Mouse (Mus musculus) CH12.LX (cell line): ENCODE measurements around the gene Crocc. TPM values are rescaled to one million over a fixed set of nuclear protein-coding genes. Genes with fewer than 3 reads are reported as not detected.

Experiments used
- DNase-seq: peaks from one replicate; pipeline ENCODE4 v3.0.0-alpha.2; 2013; ENCODE audit errors: extremely low read depth
- H3K27ac ChIP-seq: 2 replicates; pipeline ENCODE4 v1.5.1; 2012; ENCODE audit warnings: low read depth, mild to moderate bottlenecking, control low read depth, moderate library complexity; ENCODE audit not compliant: insufficient read depth
- H3K27me3 ChIP-seq: replicated peaks from 2 replicates; pipeline ENCODE3; 2012; ENCODE audit warnings: inconsistent platforms
- H3K36me3 ChIP-seq, 2 experiments: replicated peaks in 1 of 2; 2 replicates each; pipeline versions ENCODE3 to v1.6.1; 2012; ENCODE audit warnings: inconsistent platforms in 1 of 2, low read length in 1 of 2, mild to moderate bottlenecking in 1 of 2, mixed read lengths in 1 of 2, moderate library complexity in 1 of 2; ENCODE audit not compliant: control insufficient read depth in 1 of 2, insufficient read depth in 1 of 2
- H3K4me1 ChIP-seq, 2 experiments: 2 replicates each; pipeline ENCODE4 v1.6.1; 2012; ENCODE audit warnings: inconsistent platforms in 1 of 2, moderate library complexity in 1 of 2; ENCODE audit not compliant: insufficient read depth in 2 of 2, control insufficient read depth in 1 of 2
- H3K4me2 ChIP-seq: 2 replicates; pipeline ENCODE4 v1.6.1; 2012; ENCODE audit warnings: low read depth, mild to moderate bottlenecking, control low read depth; ENCODE audit not compliant: poor library complexity, insufficient read depth, severe bottlenecking
- H3K4me3 ChIP-seq, 3 experiments: fragments of 150-350 bp in 1 of 3; sonication (generic) in 1 of 3; replicated peaks in 1 of 3; 2 replicates each; pipeline versions ENCODE3 to v1.5.1; 2011 to 2012; ENCODE audit warnings: low read depth in 2 of 3, low read length in 2 of 3, mild to moderate bottlenecking in 2 of 3, moderate library complexity in 2 of 3, control low read depth in 1 of 3, improper control_type of control experiment in 1 of 3, inconsistent platforms in 1 of 3, mixed read lengths in 1 of 3; ENCODE audit not compliant: poor library complexity in 1 of 3
- H3K79me2 ChIP-seq: replicated peaks from 2 replicates; pipeline ENCODE4 v1.6.1; 2012; ENCODE audit warnings: mild to moderate bottlenecking, moderate library complexity; ENCODE audit not compliant: control insufficient read depth, poor library complexity, insufficient read depth, severe bottlenecking; ENCODE audit errors: extremely low read depth
- H3K9ac ChIP-seq: 2 replicates; pipeline ENCODE4 v1.6.1; 2012; ENCODE audit warnings: low read depth, mild to moderate bottlenecking, control low read depth, moderate library complexity; ENCODE audit not compliant: insufficient read depth
- H3K9me3 ChIP-seq: replicated peaks from 2 replicates; pipeline ENCODE3; 2012; ENCODE audit warnings: low read length, inconsistent platforms, mixed read lengths
- CHD1 ChIP-seq: IDR thresholded peaks from 2 replicates; pipeline ENCODE4 v1.6.1; 2012; ENCODE audit warnings: low read depth, low read length, improper control_type of control experiment, inconsistent platforms
- CTCF ChIP-seq, 2 experiments: IDR thresholded peaks in 1 of 2; conservative IDR thresholded peaks in 1 of 2; 2 replicates each; pipeline ENCODE4 v1.5.1; 2011 to 2012; ENCODE audit warnings: low read depth in 2 of 2, low read length in 2 of 2, improper control_type of control experiment in 1 of 2, inconsistent platforms in 1 of 2, mild to moderate bottlenecking in 1 of 2, moderate library complexity in 1 of 2
- E2F4 ChIP-seq: IDR thresholded peaks from 2 replicates; pipeline ENCODE4 v1.6.1; 2011; ENCODE audit warnings: low read depth, low read length, improper control_type of control experiment; ENCODE audit not compliant: insufficient replicate concordance
- EP300 ChIP-seq: IDR thresholded peaks from 2 replicates; pipeline ENCODE4 v1.6.1; 2011; ENCODE audit warnings: low read length, improper control_type of control experiment
- GABPA ChIP-seq: IDR thresholded peaks from 2 replicates; pipeline ENCODE4 v1.6.1; 2012; ENCODE audit warnings: low read depth, low read length, improper control_type of control experiment, inconsistent platforms; ENCODE audit not compliant: insufficient replicate concordance
- JUND ChIP-seq: conservative IDR thresholded peaks from 2 replicates; pipeline ENCODE4 v1.6.1; 2011; ENCODE audit warnings: low read depth, low read length, improper control_type of control experiment
- KAT2A ChIP-seq: IDR thresholded peaks from 2 replicates; pipeline ENCODE4 v1.6.1; 2012; ENCODE audit warnings: low read length, improper control_type of control experiment, inconsistent platforms; ENCODE audit not compliant: insufficient replicate concordance
- MAFK ChIP-seq: IDR thresholded peaks from 2 replicates; pipeline ENCODE4 v1.6.1; 2011; ENCODE audit warnings: low read length, improper control_type of control experiment; ENCODE audit not compliant: insufficient replicate concordance
- MAX ChIP-seq: IDR thresholded peaks from 2 replicates; pipeline ENCODE4 v1.6.1; 2011; ENCODE audit warnings: low read length, improper control_type of control experiment
- MAZ ChIP-seq: IDR thresholded peaks from 2 replicates; pipeline ENCODE4 v1.6.1; 2012; ENCODE audit warnings: low read depth, mild to moderate bottlenecking, inconsistent platforms, low read length, improper control_type of control experiment, moderate library complexity
- MYC ChIP-seq: IDR thresholded peaks from 2 replicates; pipeline ENCODE4 v1.6.1; 2011; ENCODE audit warnings: low read depth, mild to moderate bottlenecking, improper control_type of control experiment, low read length
- NELFE ChIP-seq: IDR thresholded peaks from 2 replicates; pipeline ENCODE4 v1.6.1; 2011; ENCODE audit warnings: low read depth, low read length, improper control_type of control experiment
- NRF1 ChIP-seq: IDR thresholded peaks from 2 replicates; pipeline ENCODE4 v1.6.1; 2014; ENCODE audit warnings: low read depth, mild to moderate bottlenecking, inconsistent platforms, low read length, improper control_type of control experiment, moderate library complexity
- PAX5 ChIP-seq: IDR thresholded peaks from 2 replicates; pipeline ENCODE4 v1.6.1; 2012; ENCODE audit warnings: low read length, inconsistent platforms, mixed read lengths
- RAD21 ChIP-seq: IDR thresholded peaks from 2 replicates; pipeline ENCODE4 v1.6.1; 2011; ENCODE audit warnings: low read depth, mild to moderate bottlenecking, low read length, improper control_type of control experiment, moderate library complexity
- RCOR1 ChIP-seq: conservative IDR thresholded peaks from 2 replicates; pipeline ENCODE4 v1.6.1; 2012; ENCODE audit warnings: low read depth, mild to moderate bottlenecking, inconsistent platforms, low read length, improper control_type of control experiment
- SMC3 ChIP-seq: IDR thresholded peaks from 2 replicates; pipeline ENCODE4 v1.6.1; 2011; ENCODE audit warnings: low read depth, low read length, improper control_type of control experiment
- TBP ChIP-seq: conservative IDR thresholded peaks from 2 replicates; pipeline ENCODE4 v1.6.1; 2011; ENCODE audit warnings: low read depth, low read length, improper control_type of control experiment
- TCF12 ChIP-seq: IDR thresholded peaks from 2 replicates; pipeline ENCODE4 v1.6.1; 2014; ENCODE audit warnings: low read depth, mild to moderate bottlenecking, inconsistent platforms, low read length, improper control_type of control experiment
- UBTF ChIP-seq: IDR thresholded peaks from 2 replicates; pipeline ENCODE4 v1.6.1; 2012; ENCODE audit warnings: low read depth, mild to moderate bottlenecking, inconsistent platforms, low read length, improper control_type of control experiment, moderate library complexity
- USF1 ChIP-seq: IDR thresholded peaks from 2 replicates; pipeline ENCODE4 v1.6.1; 2014; ENCODE audit warnings: low read depth, mild to moderate bottlenecking, inconsistent platforms, low read length, improper control_type of control experiment
- USF2 ChIP-seq: conservative IDR thresholded peaks from 2 replicates; pipeline ENCODE4 v1.6.1; 2011; ENCODE audit warnings: low read depth, low read length, improper control_type of control experiment
- ZC3H11A ChIP-seq: IDR thresholded peaks from 2 replicates; pipeline ENCODE4 v1.6.1; 2012; ENCODE audit warnings: low read depth, mild to moderate bottlenecking, inconsistent platforms, low read length, improper control_type of control experiment
- ZKSCAN1 ChIP-seq: IDR thresholded peaks from 2 replicates; pipeline ENCODE4 v1.6.1; 2012; ENCODE audit warnings: low read depth, inconsistent platforms, low read length, improper control_type of control experiment, borderline replicate concordance
- dilution Hi-C: fragments of 300-500 bp; cut with MboI; formaldehyde crosslinking; loops from 2 replicates; pipeline ENCODE4 v1.14.3; 2020; ENCODE audit warnings: low sequenced_read_pairs; ENCODE audit not compliant: extremely low pct_unique_long_range_greater_than_20kb, extremely low pct_ligation_motif_present
- in situ Hi-C: fragments of 300-500 bp; cut with MboI; formaldehyde crosslinking; loops from 3 replicates; pipeline ENCODE4 v1.14.3; 2019; ENCODE audit warnings: low sequenced_read_pairs, low pct_ligation_motif_present, low pct_unique_long_range_greater_than_20kb, mixed read lengths
- polyA plus RNA-seq: library from polyadenylated mRNA; unstranded; fragments of >175 nt; gene quantifications from 2 replicates; pipeline ENCODE4 v1.2.1, GENCODE M21; 2012; ENCODE audit warnings: low read depth; ENCODE audit not compliant: insufficient read length
- total RNA-seq, 2 experiments: library from RNA; depleted of rRNA; stranded (reverse); fragments of 300-350 nt in 1 of 2; fragments of >200 nt in 1 of 2; gene quantifications; 2 replicates each; pipeline ENCODE4 v1.2.3; 2012 to 2014

Crocc gene
- total and polyA plus RNA-seq, 3 experiments: 3.5 to 8.3 (median 4.8) TPM

DNA sequence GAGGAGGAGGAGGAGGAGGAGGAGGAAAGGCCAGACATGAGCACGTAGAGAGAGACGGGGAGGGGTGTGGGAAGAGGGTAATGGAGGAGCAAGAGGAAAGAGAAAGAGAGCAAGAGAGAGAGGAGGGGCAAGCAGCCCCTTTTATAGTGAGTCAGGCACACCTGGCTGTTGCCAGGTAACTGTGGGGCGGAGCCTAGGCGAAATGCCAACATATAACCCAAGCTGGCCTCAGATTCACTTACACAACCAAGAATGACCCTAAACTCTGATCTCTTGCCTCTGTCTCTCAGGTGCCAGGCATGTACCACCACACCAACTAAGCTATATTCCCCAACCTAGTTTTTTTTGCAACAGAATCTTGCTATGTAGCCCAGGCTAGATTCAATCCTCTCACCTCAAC is 77.5 kb downstream of the Crocc start:
- in situ Hi-C loops: no loop called here
- no peak overlapping the region for H3K4me3 ChIP-seq

DNA sequence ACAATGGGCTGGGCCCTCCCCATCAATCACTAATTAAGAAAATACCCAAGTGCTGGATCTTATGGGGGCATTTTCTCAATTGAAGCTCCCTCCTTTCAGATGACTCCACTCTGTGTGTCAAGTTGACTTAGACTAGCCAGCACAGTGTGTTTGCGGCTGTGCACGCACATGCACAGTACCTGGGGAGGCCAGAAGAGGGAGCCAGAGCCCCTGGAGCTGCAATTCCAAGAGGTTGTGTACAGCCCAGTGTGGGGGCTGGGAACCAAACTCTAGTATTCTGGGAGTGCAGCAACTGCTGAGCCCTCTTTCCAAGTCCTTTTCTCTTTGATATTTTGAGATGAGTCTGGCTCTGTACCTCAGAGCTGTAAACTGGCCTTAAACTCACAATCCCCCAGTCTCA is 78.7 kb downstream of the Crocc start:
- no peak overlapping the region for H3K9ac ChIP-seq
- no peak for DNase-seq
- H3K4me3 ChIP-seq: no peak overlapping the region
- dilution Hi-C loops (no loop called here), in situ Hi-C loops (no loop called here)
- H3K9me3 ChIP-seq: peaks cover 23% of the 10 kb centered on the region
- H3K4me1 ChIP-seq: peaks cover 13 to 36% of the 10 kb centered on the region in 2 experiments
- peaks cover 3% of the 10 kb centered on the region for H3K27me3 ChIP-seq
- peaks cover 29 to 45% of the 10 kb centered on the region in 2 experiments for H3K36me3 ChIP-seq
- H3K4me2 ChIP-seq: no peak overlapping the region
- no peaks in the 10 kb centered on the region for H3K79me2 ChIP-seq
- H3K27ac ChIP-seq: no peak overlapping the region
- peak in 1 of 2 experiments; percentile 34; a peak in 2 of 4 replicates for TF ChIP-seq CTCF (conservative IDR thresholded peaks at IDR 0.05 in 1 of 2, IDR thresholded peaks at IDR 0.05 in 1 of 2; ENCODE audit: low read depth in 2 of 2, low read length in 2 of 2)
- TF ChIP-seq ZC3H11A: no peak
- TF ChIP-seq SMC3: 0 out of 2 replicates have a peak, but pooled peaks have one; percentile 8
- TF ChIP-seq RAD21: peak; percentile 24

More for the DNA sequence above, 77.5 kb downstream of the Crocc start:
- Histone ChIP-seq H3K27ac (peak overlapping the region; percentile 74), H3K9ac (no peak overlapping the region), H3K79me2 (peaks cover 5% of the 10 kb centered on the region; the same call in 1 of the 2 replicates)
- DNase-seq: no peak
- dilution Hi-C loops: no loop called here
- TF ChIP-seq GABPA (no peak), USF1 (no peak), CHD1 (no peak), MYC (no peak)
- TF ChIP-seq, all 38 proteins: peak for 0
- Histone ChIP-seq H3K4me1 (peaks cover 13 to 36% of the 10 kb centered on the region in 2 experiments), H3K36me3 (peaks cover 17 to 33% of the 10 kb centered on the region in 2 experiments), H3K9me3 (peaks cover 23% of the 10 kb centered on the region), H3K4me2 (peak overlapping the region; percentile 35; the same call in 1 of the 2 replicates), H3K27me3 (peaks cover 3% of the 10 kb centered on the region)

DNA sequence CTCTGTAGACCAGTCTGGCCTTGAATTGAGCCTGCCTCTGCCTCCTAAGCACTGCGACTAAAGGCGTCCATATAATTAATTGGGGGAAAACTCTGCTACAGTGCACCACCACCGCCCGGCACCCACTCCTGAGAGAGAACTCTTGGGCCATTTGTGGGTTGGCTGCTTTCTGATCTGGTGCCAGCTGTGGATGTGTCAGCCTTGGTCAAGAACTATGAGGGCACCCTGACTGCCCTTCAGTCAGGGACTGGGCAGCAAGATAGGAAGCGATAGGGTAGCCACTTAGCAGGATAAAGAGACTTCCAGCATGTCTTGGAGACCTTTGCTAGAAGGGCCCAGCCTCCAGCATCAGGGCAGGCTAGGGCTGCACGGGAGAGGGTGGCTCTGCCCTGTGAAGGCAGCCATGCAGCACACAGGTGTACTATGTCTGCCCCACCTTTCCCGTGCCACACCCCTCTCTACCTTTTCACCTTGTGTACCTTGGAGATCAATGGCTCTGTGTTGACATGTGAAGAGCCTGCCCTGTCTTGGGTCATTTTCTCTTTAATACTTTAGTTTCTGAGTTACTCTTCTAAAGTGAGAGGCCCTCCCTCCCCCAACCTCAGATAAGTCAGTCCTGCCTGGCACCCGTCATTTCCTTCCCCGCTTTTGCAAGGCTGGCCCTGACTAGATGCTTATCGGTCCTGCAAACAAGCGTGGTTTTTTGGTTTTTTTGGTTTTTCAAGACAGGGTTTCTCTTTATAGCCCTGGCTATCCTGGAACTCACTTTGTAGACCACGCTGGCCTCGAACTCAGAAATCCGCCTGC is 82.3 kb downstream of the Crocc start:
- Histone ChIP-seq H3K4me2 (no peak overlapping the region), H3K9me3 (peaks cover 22% of the 10 kb centered on the region), H3K36me3 (peaks cover 62 to 80% of the 10 kb centered on the region in 2 experiments), H3K9ac (no peak overlapping the region), H3K4me1 (peaks cover 4 to 11% of the 10 kb centered on the region in 2 experiments), H3K79me2 (no peaks in the 10 kb centered on the region), H3K4me3 (no peak overlapping the region), H3K27me3 (no peaks in the 10 kb centered on the region), H3K27ac (no peak overlapping the region)
- dilution Hi-C loops: no loop called here
- in situ Hi-C loops: no loop called here
- TF ChIP-seq MAZ (no peak), JUND (no peak), TBP (no peak), RCOR1 (no peak), USF1 (no peak), EP300 (no peak), TCF12 (no peak), KAT2A (no peak), NELFE (no peak), UBTF (no peak), CHD1 (no peak), ZC3H11A (no peak), ZKSCAN1 (no peak), E2F4 (no peak), USF2 (no peak), MAFK (no peak), GABPA (no peak), PAX5 (no peak), NRF1 (no peak), MAX (no peak)
- TF ChIP-seq, all 38 proteins: peak for 0
- no peak for DNase-seq
